Mouse (Mus musculus): ENCODE measurements around the gene Psmb7.

GRCm38 (mm10) chr2:38621076-38621475 lies 22.8 kb downstream of the Psmb7 start:
- TF ChIP-seq POLR2A (IDR thresholded peaks at IDR 0.05; ENCODE audit: extremely low read depth, insufficient read depth, low read length), result no peak
- TF ChIP-seq CTCF (IDR thresholded peaks at IDR 0.05; ENCODE audit: low read depth, low read length), result no peak
